Mouse (Mus musculus) embryonic fibroblast, embryonic 13.5 days (primary cell): ENCODE data around the gene Klf16.

Experiments used
- CTCF ChIP-seq: IDR thresholded peaks from 2 replicates; pipeline ENCODE4 v1.5.1; 2011; ENCODE audit warnings: mild to moderate bottlenecking, control low read depth, low read length, moderate library complexity, borderline replicate concordance; ENCODE audit not compliant: insufficient read depth
- POLR2A ChIP-seq: IDR thresholded peaks from 2 replicates; pipeline ENCODE4 v1.6.1; 2011; ENCODE audit warnings: low read depth, mild to moderate bottlenecking, control low read depth, low read length, moderate library complexity

DNA sequence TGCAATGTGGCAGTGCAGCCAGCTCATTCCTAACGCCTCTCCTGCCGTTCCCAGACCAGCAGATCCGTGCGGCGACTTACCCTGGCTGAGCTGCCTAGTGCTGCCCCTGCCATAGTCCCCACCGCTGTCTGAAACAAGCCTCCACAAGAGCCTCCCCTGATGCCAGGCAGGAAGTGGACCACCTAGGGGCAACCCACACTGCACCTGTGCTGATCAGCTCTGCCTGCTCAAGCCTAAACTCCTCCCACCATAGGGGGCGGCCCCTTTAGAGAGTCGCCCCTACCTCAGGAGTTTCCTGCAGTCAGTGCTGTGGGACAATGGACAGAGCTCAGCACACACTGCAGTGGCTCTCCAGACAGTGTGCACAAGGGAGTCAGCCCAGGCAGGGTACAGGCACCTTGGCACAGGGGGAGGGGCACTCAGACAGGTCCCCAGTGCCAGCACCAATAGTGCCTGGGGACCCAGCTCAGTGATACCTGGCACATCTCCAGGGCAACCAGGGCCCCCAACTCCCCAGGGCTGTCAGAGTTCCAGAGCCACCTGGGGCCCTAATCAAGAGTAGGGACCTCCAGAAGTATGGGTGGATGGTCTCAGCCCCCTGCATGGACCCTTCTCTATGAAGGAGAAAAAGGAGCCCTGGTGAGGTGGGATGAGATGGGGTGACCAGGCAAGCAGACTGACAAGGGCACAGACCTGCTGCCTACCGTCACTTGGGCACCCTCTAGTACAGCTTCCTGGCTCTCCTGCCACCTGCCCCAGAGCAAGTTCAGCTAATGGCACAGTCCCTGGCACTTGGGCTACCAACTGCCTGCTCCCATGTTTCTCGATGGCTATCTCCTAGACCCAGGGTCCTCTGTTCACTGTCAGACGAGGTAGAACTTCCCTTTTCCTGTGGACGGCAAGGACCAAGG, 7.8 kb upstream of the Klf16 start:
- no peak for TF ChIP-seq CTCF
- no peak for TF ChIP-seq POLR2A
